Mouse (Mus musculus): ENCODE measurements around the gene Nbea. TPM values are rescaled to one million over a fixed set of nuclear protein-coding genes. Genes with fewer than 3 reads are reported as not detected.

Gene Nbea
- polyA plus RNA-seq, 1 experiment from 2014 or later: 2.0 TPM

DNA sequence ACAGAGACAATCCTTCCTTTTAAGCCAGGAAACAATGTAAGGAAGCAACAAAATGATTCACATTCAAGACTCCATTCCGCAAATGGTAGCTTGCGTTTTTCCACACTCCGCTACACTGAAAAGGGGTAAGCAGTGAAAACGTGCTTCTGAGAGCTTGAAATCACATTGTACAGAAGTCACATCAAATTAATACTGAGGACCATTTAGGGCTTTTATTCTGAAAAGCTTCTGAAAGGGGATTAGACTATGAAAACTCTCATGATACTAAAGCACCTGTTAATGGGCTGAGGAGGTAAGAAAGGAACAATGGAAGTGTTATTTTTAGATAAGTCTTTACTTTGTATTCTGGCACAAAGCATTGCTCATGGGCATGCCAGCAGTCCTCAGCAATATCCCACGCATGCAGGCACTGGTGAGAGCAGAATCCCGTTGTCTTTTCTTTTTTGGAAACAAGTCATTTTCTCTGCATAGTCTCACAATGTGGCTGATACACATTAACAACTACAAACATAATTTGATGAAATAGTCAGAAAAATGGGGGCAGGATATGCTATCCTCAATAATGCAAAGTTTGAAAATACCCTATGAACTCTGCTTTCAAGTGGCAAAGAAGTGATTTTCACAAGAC lies 428.4 kb downstream of the Nbea start:
- no peak overlapping the region for H3K4me2 ChIP-seq
- H3K27me3 ChIP-seq (replicated peaks): no peaks in the 10 kb centered on the region
- no peak for ATAC-seq
- WGBS (ENCODE audit: insufficient replicate concordance): 76% methylated on average over 6 of the region's 6 CpGs
- H3K9me3 ChIP-seq (replicated peaks): no peaks in the 10 kb centered on the region
- no peaks in the 10 kb centered on the region for H3K36me3 ChIP-seq
- H3K4me3 ChIP-seq: no peak overlapping the region
- no peak overlapping the region for H3K27ac ChIP-seq
- H3K9ac ChIP-seq: no peak overlapping the region
- H3K4me1 ChIP-seq: no peaks in the 10 kb centered on the region

DNA sequence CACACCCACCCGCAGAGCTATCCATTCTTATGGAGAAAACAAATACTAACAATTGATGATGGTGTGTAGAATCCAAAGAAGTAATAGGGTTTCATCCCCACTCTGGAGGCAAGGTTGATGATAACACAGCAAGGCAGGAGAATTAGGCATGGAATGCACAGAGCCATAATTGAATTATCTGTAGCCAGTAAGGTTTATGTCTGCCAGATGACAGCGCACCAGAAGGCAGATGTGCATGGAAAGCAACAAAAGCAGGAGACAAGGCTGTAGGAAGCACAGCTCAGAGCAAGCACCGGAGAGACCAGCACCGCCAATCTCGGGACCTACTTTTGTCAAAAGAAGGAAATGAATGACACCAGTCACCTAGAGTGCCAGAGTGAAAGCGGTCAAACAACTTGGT lies 429.6 kb downstream of the Nbea start:
- Histone ChIP-seq H3K36me3 (no peaks in the 10 kb centered on the region), H3K4me2 (no peak overlapping the region), H3K27ac (no peak overlapping the region), H3K4me3 (no peak overlapping the region), H3K9me3 (replicated peaks) (no peaks in the 10 kb centered on the region), H3K9ac (no peak overlapping the region), H3K4me1 (no peaks in the 10 kb centered on the region), H3K27me3 (replicated peaks) (no peaks in the 10 kb centered on the region)
- WGBS (ENCODE audit: insufficient replicate concordance): 84% methylated on average over 6 of the region's 6 CpGs
- no peak for ATAC-seq

DNA sequence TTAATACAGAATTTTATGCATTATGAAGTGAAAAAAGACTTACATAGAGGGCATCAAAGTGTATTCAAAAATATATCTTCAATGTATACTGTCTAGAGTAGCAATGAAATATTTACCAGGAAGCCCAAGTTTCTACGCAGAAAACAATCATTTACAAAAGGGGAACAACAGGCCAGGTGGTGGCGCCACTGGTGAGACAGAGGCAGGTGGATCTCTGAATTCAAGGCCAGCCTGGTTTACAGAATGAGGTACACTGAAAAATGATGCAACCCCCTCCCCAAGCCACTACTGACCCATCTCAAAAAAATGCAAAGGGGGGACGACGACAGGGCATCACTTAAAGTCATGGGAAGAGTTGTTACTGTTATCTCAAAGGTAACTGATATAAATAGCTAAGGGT lies 430.9 kb downstream of the Nbea start:
- Histone ChIP-seq H3K4me1 (no peaks in the 10 kb centered on the region), H3K36me3 (no peaks in the 10 kb centered on the region), H3K9ac (no peak overlapping the region), H3K27ac (no peak overlapping the region), H3K4me3 (no peak overlapping the region), H3K9me3 (replicated peaks) (no peaks in the 10 kb centered on the region), H3K4me2 (no peak overlapping the region), H3K27me3 (replicated peaks) (no peaks in the 10 kb centered on the region)
- ATAC-seq: no peak
- 63% methylated on average over 4 of the region's 4 CpGs for WGBS (ENCODE audit: insufficient replicate concordance)

DNA sequence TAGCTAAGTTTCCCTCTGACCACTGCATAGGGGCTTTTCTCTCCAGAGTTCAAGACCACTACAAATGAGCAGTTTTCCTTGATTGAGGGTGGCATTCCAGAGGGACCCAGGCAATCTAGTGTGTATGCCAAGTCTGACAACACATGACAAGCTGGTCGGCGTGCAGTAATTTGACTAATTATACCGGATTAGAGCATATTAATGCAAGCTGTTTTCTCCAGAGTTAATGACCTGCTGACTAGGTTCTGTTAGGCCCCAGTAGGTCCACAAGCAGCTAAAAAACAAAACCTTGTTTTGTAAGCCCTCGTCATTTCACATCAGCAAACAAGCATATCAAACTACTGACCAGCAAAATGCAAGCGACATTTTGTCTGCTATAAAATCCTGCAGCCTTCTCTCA lies 432.1 kb downstream of the Nbea start:
- no peak overlapping the region for H3K4me2 ChIP-seq
- no peaks in the 10 kb centered on the region for H3K4me1 ChIP-seq
- 80% methylated on average over 5 of the region's 5 CpGs for WGBS (ENCODE audit: insufficient replicate concordance)
- H3K27ac ChIP-seq: no peak overlapping the region
- H3K9ac ChIP-seq: no peak overlapping the region
- H3K4me3 ChIP-seq: no peak overlapping the region
- H3K27me3 ChIP-seq (replicated peaks): no peaks in the 10 kb centered on the region
- no peak for ATAC-seq
- no peaks in the 10 kb centered on the region for H3K36me3 ChIP-seq
- no peaks in the 10 kb centered on the region for H3K9me3 ChIP-seq (replicated peaks)

DNA sequence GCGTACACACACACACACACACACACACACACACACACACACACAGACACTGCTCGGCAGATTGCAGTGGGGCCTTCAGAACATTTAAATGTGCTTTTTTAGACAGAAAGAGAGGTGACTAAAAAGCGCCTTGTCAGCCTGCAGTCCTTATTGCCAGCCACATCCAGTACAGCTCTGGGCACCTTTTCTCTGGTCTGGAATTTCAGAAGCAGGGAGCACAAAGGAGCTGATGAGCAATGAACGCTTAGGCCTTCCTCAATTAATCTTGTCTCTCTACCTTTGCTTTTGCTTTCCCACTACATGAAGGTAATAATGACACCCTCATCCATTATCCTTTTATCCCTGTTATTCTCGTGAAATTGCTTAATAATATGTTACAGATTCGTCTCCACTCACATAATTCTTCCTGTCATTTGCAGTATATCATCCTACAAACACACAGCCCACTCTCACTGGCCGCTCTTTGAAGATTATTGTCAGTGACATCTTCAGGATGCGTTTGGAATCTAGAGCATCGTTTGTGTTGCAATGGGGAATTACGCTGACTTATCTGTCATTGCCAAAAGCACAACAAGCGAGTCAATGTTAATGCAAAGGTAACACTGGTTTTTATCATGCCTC lies 432.9 kb downstream of the Nbea start:
- no peak overlapping the region for H3K9ac ChIP-seq
- WGBS (ENCODE audit: insufficient replicate concordance): 60% methylated on average over 11 of the region's 11 CpGs
- H3K27me3 ChIP-seq (replicated peaks): no peaks in the 10 kb centered on the region
- H3K9me3 ChIP-seq (replicated peaks): no peaks in the 10 kb centered on the region
- no peak overlapping the region for H3K27ac ChIP-seq
- no peaks in the 10 kb centered on the region for H3K4me1 ChIP-seq
- ATAC-seq: no peak
- H3K4me3 ChIP-seq: no peak overlapping the region
- no peaks in the 10 kb centered on the region for H3K36me3 ChIP-seq
- H3K4me2 ChIP-seq: no peak overlapping the region

DNA sequence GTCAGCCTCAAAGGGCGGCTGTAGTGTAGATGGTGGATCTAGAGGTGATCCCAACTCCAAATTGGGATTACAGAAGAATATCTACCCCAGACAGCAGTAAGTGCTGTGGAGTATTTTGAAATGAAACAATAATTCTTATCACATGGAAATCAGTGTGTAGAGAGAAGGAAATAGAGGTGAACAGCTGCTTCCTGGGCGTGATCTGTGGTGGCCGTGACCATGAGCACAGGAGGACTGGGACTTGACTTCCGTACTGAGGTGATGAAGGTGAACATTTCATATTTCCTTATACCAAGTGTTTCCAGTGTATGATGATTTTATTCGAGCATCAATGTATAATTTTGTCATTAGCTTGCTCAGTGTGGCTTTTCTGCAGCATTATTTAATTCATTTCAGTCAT lies 439.6 kb downstream of the Nbea start:
- WGBS (ENCODE audit: insufficient replicate concordance): 44% methylated on average over 5 of the region's 5 CpGs
- Histone ChIP-seq H3K27ac (no peak overlapping the region), H3K36me3 (no peaks in the 10 kb centered on the region), H3K27me3 (replicated peaks) (no peaks in the 10 kb centered on the region), H3K4me1 (no peaks in the 10 kb centered on the region), H3K4me2 (no peak overlapping the region), H3K9me3 (replicated peaks) (no peaks in the 10 kb centered on the region), H3K9ac (no peak overlapping the region), H3K4me3 (no peak overlapping the region)
- ATAC-seq: no peak

DNA sequence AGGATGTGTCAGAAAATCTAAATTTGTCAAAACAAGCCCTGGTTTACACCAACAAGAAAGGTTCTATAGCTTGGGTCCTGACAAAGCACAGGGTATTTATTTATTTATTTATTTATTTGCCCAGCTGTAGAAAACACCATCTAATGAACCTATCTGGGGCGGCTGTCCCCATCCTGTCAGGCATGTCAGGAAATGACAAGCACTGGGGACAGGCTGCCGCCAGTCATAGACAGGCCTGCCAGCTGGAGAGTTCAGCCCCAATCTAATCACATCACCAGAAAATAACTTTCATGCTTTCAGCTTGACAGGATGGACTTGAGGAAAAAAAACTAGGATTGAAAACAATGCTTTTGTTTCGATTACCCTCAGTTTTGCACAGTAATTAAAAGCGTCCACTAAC lies 440.8 kb downstream of the Nbea start:
- 54% methylated on average over 4 of the region's 4 CpGs for WGBS (ENCODE audit: insufficient replicate concordance)
- no peaks in the 10 kb centered on the region for H3K9me3 ChIP-seq (replicated peaks)
- no peaks in the 10 kb centered on the region for H3K27me3 ChIP-seq (replicated peaks)
- H3K4me2 ChIP-seq: no peak overlapping the region
- H3K4me1 ChIP-seq: no peaks in the 10 kb centered on the region
- no peak overlapping the region for H3K9ac ChIP-seq
- ATAC-seq: no peak
- no peak overlapping the region for H3K27ac ChIP-seq
- no peak overlapping the region for H3K4me3 ChIP-seq
- H3K36me3 ChIP-seq: no peaks in the 10 kb centered on the region

DNA sequence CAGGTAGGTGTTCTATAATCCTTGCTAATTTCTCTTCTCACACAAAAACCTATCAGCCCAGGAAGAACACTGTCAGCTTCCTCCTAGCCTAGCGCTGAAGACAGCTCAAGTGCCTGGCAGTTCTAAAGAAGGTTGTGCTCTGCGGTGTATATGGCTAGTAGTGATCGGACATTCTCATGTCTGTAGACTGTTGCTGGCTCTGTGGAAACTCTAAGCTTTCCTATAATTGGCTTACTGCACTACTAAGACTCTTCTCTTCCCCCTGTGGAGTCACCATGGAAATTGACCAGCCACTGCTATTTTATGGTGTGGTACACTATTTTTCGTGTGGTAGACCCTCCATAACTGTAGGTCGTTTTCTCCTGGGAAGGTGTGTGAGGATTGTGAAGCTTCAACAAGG lies 441.3 kb downstream of the Nbea start:
- Histone ChIP-seq H3K36me3 (no peaks in the 10 kb centered on the region), H3K4me1 (no peaks in the 10 kb centered on the region), H3K27ac (no peak overlapping the region), H3K4me2 (no peak overlapping the region), H3K9ac (no peak overlapping the region), H3K9me3 (replicated peaks) (no peaks in the 10 kb centered on the region), H3K4me3 (no peak overlapping the region), H3K27me3 (replicated peaks) (no peaks in the 10 kb centered on the region)
- ATAC-seq: no peak
- WGBS (ENCODE audit: insufficient replicate concordance): 58% methylated on average over 5 of the region's 5 CpGs

DNA sequence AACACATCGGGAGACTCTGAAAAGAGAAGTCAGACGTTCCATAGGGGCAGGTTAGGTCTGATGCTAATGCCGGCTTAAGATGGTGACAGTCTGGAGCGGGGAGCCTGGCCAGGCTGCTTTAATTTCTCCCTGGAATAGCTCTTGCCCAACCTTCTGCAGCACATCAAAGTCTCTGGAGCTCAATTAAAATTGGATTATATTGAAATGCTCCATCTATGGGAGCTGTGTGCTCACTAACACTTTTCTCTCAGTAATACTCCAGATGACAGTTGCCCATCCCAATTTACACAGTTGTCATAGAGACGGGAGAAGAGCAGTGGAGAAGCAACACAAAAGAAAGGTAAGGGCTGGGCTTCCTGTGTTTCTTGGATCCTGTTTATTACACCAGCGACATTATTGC lies 442.1 kb downstream of the Nbea start:
- Histone ChIP-seq H3K27me3 (replicated peaks) (no peaks in the 10 kb centered on the region), H3K4me1 (no peaks in the 10 kb centered on the region), H3K27ac (no peak overlapping the region), H3K9ac (no peak overlapping the region), H3K9me3 (replicated peaks) (no peaks in the 10 kb centered on the region), H3K36me3 (no peaks in the 10 kb centered on the region), H3K4me2 (no peak overlapping the region), H3K4me3 (no peak overlapping the region)
- WGBS (ENCODE audit: insufficient replicate concordance): 65% methylated on average over 6 of the region's 6 CpGs
- no peak for ATAC-seq

DNA sequence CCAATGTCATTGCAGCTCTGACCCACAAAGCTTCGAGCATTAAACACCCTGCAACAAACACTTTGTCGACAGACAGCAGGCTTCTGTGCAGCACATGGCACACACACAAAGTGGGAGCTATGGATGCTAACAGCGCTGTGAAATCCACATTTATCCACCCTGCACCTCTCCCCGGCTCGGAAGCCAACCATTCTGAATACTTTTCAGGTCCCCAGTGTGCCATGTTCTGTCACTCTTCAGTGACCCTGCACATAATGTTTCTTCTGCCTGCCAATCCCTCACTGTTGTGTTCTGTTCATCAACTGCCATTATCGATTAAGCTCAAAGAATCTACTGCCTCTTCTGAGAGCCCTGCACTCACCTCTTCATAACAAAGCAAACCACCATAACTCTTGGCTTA lies 449.8 kb downstream of the Nbea start:
- Histone ChIP-seq H3K9me3 (replicated peaks) (no peaks in the 10 kb centered on the region), H3K27me3 (replicated peaks) (no peaks in the 10 kb centered on the region), H3K9ac (no peak overlapping the region), H3K4me2 (no peak overlapping the region), H3K27ac (no peak overlapping the region), H3K36me3 (no peaks in the 10 kb centered on the region), H3K4me3 (no peak overlapping the region), H3K4me1 (no peaks in the 10 kb centered on the region)
- 69% methylated on average over 6 of the region's 6 CpGs for WGBS (ENCODE audit: insufficient replicate concordance)
- no peak for ATAC-seq

DNA sequence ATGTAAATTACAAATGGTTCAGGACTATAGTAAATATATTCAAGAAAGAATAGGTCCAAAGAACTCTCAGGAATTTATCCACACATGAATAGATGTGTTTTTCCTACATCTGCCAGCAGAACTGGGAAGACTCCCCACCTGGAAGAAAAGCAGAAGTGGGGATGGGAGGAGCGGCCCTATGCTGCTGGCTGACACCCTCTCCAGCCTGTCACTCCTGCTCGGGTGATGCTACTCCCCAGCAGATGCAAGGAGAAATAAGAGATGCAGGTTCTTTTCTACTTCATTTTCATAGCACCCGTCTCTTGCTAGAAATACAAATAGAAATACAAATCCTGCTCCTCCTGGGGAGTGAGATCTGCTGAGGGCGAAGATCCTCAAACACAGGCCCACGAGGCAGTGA lies 453.0 kb downstream of the Nbea start:
- Histone ChIP-seq H3K9ac (no peak overlapping the region), H3K9me3 (replicated peaks) (no peaks in the 10 kb centered on the region), H3K4me1 (no peaks in the 10 kb centered on the region), H3K4me3 (no peak overlapping the region), H3K27me3 (replicated peaks) (no peaks in the 10 kb centered on the region), H3K4me2 (no peak overlapping the region), H3K27ac (no peak overlapping the region), H3K36me3 (no peaks in the 10 kb centered on the region)
- no peak for ATAC-seq
- WGBS (ENCODE audit: insufficient replicate concordance): 59% methylated on average over 5 of the region's 5 CpGs

DNA sequence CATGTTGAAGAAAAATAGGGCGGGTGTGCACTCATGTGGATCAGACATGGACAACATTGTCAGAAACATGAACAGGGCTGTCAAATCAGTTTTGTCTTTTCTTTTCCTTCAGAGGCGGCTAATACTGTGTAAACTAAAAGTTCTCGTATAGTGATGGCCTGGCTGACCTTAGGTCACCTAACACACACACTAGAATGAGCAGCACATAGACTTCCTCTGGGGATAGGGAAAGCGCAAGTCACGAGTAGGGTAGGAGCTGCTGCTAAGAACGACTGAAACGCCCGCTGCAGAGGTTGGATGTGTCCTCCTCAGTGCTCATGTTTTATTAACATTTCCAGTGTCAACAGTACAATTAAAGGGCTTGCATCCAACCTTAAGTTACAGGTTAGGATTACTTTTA lies 453.4 kb downstream of the Nbea start:
- WGBS (ENCODE audit: insufficient replicate concordance): 70% methylated on average over 8 of the region's 8 CpGs
- no peaks in the 10 kb centered on the region for H3K27me3 ChIP-seq (replicated peaks)

DNA sequence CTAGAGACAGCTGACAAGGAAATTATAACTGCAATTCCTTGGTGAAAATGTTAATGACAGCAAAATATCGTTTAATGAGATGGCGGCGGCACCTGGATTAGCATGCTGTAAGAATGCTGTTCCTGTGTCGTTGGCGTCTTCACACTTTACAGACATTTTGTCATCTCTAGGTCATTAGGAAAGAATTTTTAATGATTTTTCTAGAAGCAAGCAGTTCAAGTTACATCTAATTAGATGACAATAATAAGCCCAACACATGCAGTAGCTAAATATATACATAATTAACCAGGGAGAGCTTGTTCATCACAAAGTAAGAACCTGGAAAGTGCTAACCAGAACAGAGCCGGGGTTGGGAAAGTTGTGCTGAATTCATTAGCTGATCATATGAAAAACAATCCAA lies 469.2 kb downstream of the Nbea start:
- Histone ChIP-seq H3K27ac (no peak overlapping the region), H3K9me3 (replicated peaks) (no peaks in the 10 kb centered on the region), H3K27me3 (replicated peaks) (no peaks in the 10 kb centered on the region), H3K9ac (no peak overlapping the region), H3K4me2 (no peak overlapping the region), H3K36me3 (0 out of 2 replicates have a peak, but pooled peaks cover 2% of the 10 kb centered on the region), H3K4me1 (no peaks in the 10 kb centered on the region), H3K4me3 (no peak overlapping the region)
- WGBS (ENCODE audit: insufficient replicate concordance): 79% methylated on average over 6 of the region's 6 CpGs
- no peak for ATAC-seq

More for the DNA sequence above, 453.4 kb downstream of the Nbea start:
- Histone ChIP-seq H3K9me3 (replicated peaks) (no peaks in the 10 kb centered on the region), H3K4me2 (no peak overlapping the region), H3K4me3 (no peak overlapping the region), H3K9ac (no peak overlapping the region), H3K36me3 (no peaks in the 10 kb centered on the region), H3K27ac (no peak overlapping the region), H3K4me1 (no peaks in the 10 kb centered on the region)
- ATAC-seq: no peak
